Mouse (Mus musculus): ENCODE results near the gene Rhbdd1. TPM values are rescaled to one million over a fixed set of nuclear protein-coding genes. Genes with fewer than 3 reads are reported as not detected.

Gene Rhbdd1
- polyA plus RNA-seq, 2 experiments = 7.0 to 8.7 TPM

DNA sequence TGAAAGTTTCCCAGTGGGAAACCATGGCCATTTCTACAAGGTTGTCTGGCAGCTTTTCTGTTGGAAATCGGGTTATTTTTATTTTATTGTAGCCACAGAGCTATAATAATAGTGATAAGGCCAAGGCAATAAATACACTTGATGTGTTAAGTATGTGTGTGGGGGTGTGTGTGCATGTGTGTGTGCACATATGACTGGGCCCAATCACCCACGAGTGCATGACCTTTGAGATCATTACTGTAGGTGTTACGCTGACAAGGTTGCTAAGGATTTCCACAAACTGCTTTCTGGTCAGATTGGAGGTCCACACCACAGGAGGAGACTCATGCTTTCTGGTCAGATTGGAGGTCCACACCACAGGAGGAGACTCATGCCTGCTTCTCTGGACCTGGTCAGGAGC, 18.3 kb downstream of the Rhbdd1 start:
- Histone ChIP-seq H3K27me3 (ENCODE audit: control insufficient read depth, insufficient read depth, low read length) (no peaks in the 10 kb centered on the region), H3K4me2 (replicated peaks; ENCODE audit: low read depth, low read length, severe bottlenecking) (no peak overlapping the region), H3K9ac (ENCODE audit: low read depth, low read length, severe bottlenecking) (no peak overlapping the region), H3K4me3 (replicated peaks; ENCODE audit: low read length) (no peak overlapping the region), H3K36me3 (ENCODE audit: control insufficient read depth, insufficient read depth, low read length) (no peaks in the 10 kb centered on the region), H3K27ac (replicated peaks; ENCODE audit: low read depth, low read length) (no peak overlapping the region), H3K9me3 (ENCODE audit: control insufficient read depth, low read length) (no peaks in the 10 kb centered on the region), H3K4me1 (ENCODE audit: control insufficient read depth, insufficient read depth, low read length) (no peaks in the 10 kb centered on the region)
- DNase-seq (ENCODE audit: low spot score) (no peak), ATAC-seq (ENCODE audit: low FRiP score, low read depth) (no peak)
- TF ChIP-seq POLR2A (IDR thresholded peaks at IDR 0.05; ENCODE audit: borderline replicate concordance, extremely low read depth, insufficient read depth, insufficient read length) = no peak
- 83% methylated on average over 3 of the region's 3 CpGs for WGBS

GRCm38 (mm10) chr1:82353089-82353488, 36.8 kb downstream of the Rhbdd1 start:
- Histone ChIP-seq H3K4me1 (ENCODE audit: control insufficient read depth, insufficient read depth, low read length) (no peaks in the 10 kb centered on the region), H3K27me3 (ENCODE audit: control insufficient read depth, insufficient read depth, low read length) (no peaks in the 10 kb centered on the region), H3K4me3 (replicated peaks; ENCODE audit: low read length) (no peak overlapping the region), H3K27ac (replicated peaks; ENCODE audit: low read depth, low read length) (no peak overlapping the region), H3K9ac (ENCODE audit: low read depth, low read length, severe bottlenecking) (no peak overlapping the region), H3K9me3 (ENCODE audit: control insufficient read depth, low read length) (no peaks in the 10 kb centered on the region), H3K4me2 (replicated peaks; ENCODE audit: low read depth, low read length, severe bottlenecking) (no peak overlapping the region), H3K36me3 (ENCODE audit: control insufficient read depth, insufficient read depth, low read length) (no peaks in the 10 kb centered on the region)
- WGBS = 75% methylated on average over 2 of the region's 2 CpGs
- no peak for ATAC-seq (ENCODE audit: low FRiP score, low read depth)
- no peak for TF ChIP-seq POLR2A (IDR thresholded peaks at IDR 0.05; ENCODE audit: borderline replicate concordance, extremely low read depth, insufficient read depth, insufficient read length)
- no peak for DNase-seq (ENCODE audit: low spot score)

- ATAC-seq (ENCODE audit: low FRiP score, low read depth) (no peak), DNase-seq (ENCODE audit: low spot score) (no peak)
- 73% methylated on average over 2 of the region's 2 CpGs for WGBS
- H3K4me3 ChIP-seq (replicated peaks; ENCODE audit: low read length) = no peak overlapping the region
- no peaks in the 10 kb centered on the region for H3K27me3 ChIP-seq (ENCODE audit: control insufficient read depth, insufficient read depth, low read length)
- H3K27ac ChIP-seq (replicated peaks; ENCODE audit: low read depth, low read length) = no peak overlapping the region
- no peak overlapping the region for H3K9ac ChIP-seq (ENCODE audit: low read depth, low read length, severe bottlenecking)
- H3K4me2 ChIP-seq (replicated peaks; ENCODE audit: low read depth, low read length, severe bottlenecking) = no peak overlapping the region
- no peaks in the 10 kb centered on the region; the same call in 1 of the 2 replicates for H3K4me1 ChIP-seq (ENCODE audit: control insufficient read depth, insufficient read depth, low read length)
- H3K9me3 ChIP-seq (ENCODE audit: control insufficient read depth, low read length) = no peaks in the 10 kb centered on the region
- no peaks in the 10 kb centered on the region for H3K36me3 ChIP-seq (ENCODE audit: control insufficient read depth, insufficient read depth, low read length)
- TF ChIP-seq POLR2A (IDR thresholded peaks at IDR 0.05; ENCODE audit: borderline replicate concordance, extremely low read depth, insufficient read depth, insufficient read length) = no peak
Measured at GRCm38 (mm10) chr1:82353755-82354154, 37.5 kb downstream of the Rhbdd1 start.

- no peaks in the 10 kb centered on the region for H3K27me3 ChIP-seq (ENCODE audit: control insufficient read depth, insufficient read depth, low read length)
- no peaks in the 10 kb centered on the region for H3K9me3 ChIP-seq (ENCODE audit: control insufficient read depth, low read length)
- H3K9ac ChIP-seq (ENCODE audit: low read depth, low read length, severe bottlenecking) = no peak overlapping the region
- no peak overlapping the region for H3K4me3 ChIP-seq (replicated peaks; ENCODE audit: low read length)
- ATAC-seq (ENCODE audit: low FRiP score, low read depth) = no peak
- 62% methylated on average over 20 of the region's 20 CpGs for whole genome bisulfite sequencing
- no peak for DNase-seq (ENCODE audit: low spot score)
- peaks cover 31% of the 10 kb centered on the region for H3K4me1 ChIP-seq (ENCODE audit: control insufficient read depth, insufficient read depth, low read length)
- no peaks in the 10 kb centered on the region for H3K36me3 ChIP-seq (ENCODE audit: control insufficient read depth, insufficient read depth, low read length)
- TF ChIP-seq POLR2A (IDR thresholded peaks at IDR 0.05; ENCODE audit: borderline replicate concordance, extremely low read depth, insufficient read depth, insufficient read length) = no peak
- no peak overlapping the region for H3K27ac ChIP-seq (replicated peaks; ENCODE audit: low read depth, low read length)
- no peak overlapping the region for H3K4me2 ChIP-seq (replicated peaks; ENCODE audit: low read depth, low read length, severe bottlenecking)
Measured at GRCm38 (mm10) chr1:82358871-82359647, 42.8 kb downstream of the Rhbdd1 start.

- no peak overlapping the region for H3K4me2 ChIP-seq (replicated peaks; ENCODE audit: low read depth, low read length, severe bottlenecking)
- WGBS = 65% methylated on average over 1 of the region's 1 CpGs
- no peaks in the 10 kb centered on the region for H3K9me3 ChIP-seq (ENCODE audit: control insufficient read depth, low read length)
- no peak for TF ChIP-seq POLR2A (IDR thresholded peaks at IDR 0.05; ENCODE audit: borderline replicate concordance, extremely low read depth, insufficient read depth, insufficient read length)
- ATAC-seq (ENCODE audit: low FRiP score, low read depth) (no peak), DNase-seq (ENCODE audit: low spot score) (no peak)
- H3K9ac ChIP-seq (ENCODE audit: low read depth, low read length, severe bottlenecking) = no peak overlapping the region
- no peak overlapping the region for H3K27ac ChIP-seq (replicated peaks; ENCODE audit: low read depth, low read length)
- no peaks in the 10 kb centered on the region for H3K36me3 ChIP-seq (ENCODE audit: control insufficient read depth, insufficient read depth, low read length)
- no peak overlapping the region for H3K4me3 ChIP-seq (replicated peaks; ENCODE audit: low read length)
- H3K27me3 ChIP-seq (ENCODE audit: control insufficient read depth, insufficient read depth, low read length) = no peaks in the 10 kb centered on the region
- peaks cover 33% of the 10 kb centered on the region for H3K4me1 ChIP-seq (ENCODE audit: control insufficient read depth, insufficient read depth, low read length)
Measured at GRCm38 (mm10) chr1:82359648-82360026, 43.4 kb downstream of the Rhbdd1 start.

Data from limb, embryonic 14.5 days (tissue).